Mouse (Mus musculus) forebrain, embryonic 15.5 days (tissue): ENCODE data around the gene Specc1l. TPM values are rescaled to one million over a fixed set of nuclear protein-coding genes. Genes with fewer than 3 reads are reported as not detected.

Experiments
- ATAC-seq: fragments of 200-750 bp; cut with Nextera tagmentation; replicated peaks from 2 replicates; pipeline ENCODE4 v1.8.0; 2017; ENCODE audit warnings: mild to moderate bottlenecking, moderate TSS enrichment, moderate library complexity
- H3K27ac ChIP-seq: fragments of 300-500 bp; sonication (generic); replicated peaks from 2 replicates; pipeline ENCODE4 v1.5.1; 2015; ENCODE audit warnings: mild to moderate bottlenecking, inconsistent platforms
- H3K27me3 ChIP-seq: fragments of 300-500 bp; sonication (generic); 2 replicates; pipeline ENCODE4 v1.6.1; 2015; ENCODE audit warnings: inconsistent platforms
- H3K36me3 ChIP-seq: fragments of 300-500 bp; sonication (generic); 2 replicates; pipeline ENCODE4 v1.6.1; 2015; ENCODE audit warnings: mild to moderate bottlenecking, inconsistent platforms
- H3K4me1 ChIP-seq: fragments of 300-500 bp; sonication (generic); 2 replicates; pipeline ENCODE4 v1.6.1; 2015; ENCODE audit warnings: inconsistent platforms
- H3K4me2 ChIP-seq: fragments of 300-500 bp; sonication (generic); replicated peaks from 2 replicates; pipeline ENCODE4 v1.6.1; 2015; ENCODE audit warnings: mild to moderate bottlenecking, inconsistent platforms
- H3K4me3 ChIP-seq: fragments of 300-500 bp; sonication (generic); 2 replicates; pipeline ENCODE4 v1.5.1; 2015; ENCODE audit warnings: mild to moderate bottlenecking, inconsistent platforms
- H3K9ac ChIP-seq: fragments of 300-500 bp; sonication (generic); replicated peaks from 2 replicates; pipeline ENCODE4 v1.6.1; 2015; ENCODE audit warnings: mild to moderate bottlenecking, inconsistent platforms
- H3K9me3 ChIP-seq: fragments of 300-500 bp; sonication (generic); 2 replicates; pipeline ENCODE4 v1.6.1; 2016; ENCODE audit warnings: inconsistent platforms
- WGBS: fragments of 180-500 bp; shearing (Covaris S2); methylation state at CpG from one replicate; pipeline ENCODE4 v1.1.7; 2015; ENCODE audit warnings: mixed read lengths; 5-methylcytosine and 5-hydroxymethylcytosine counted together
- polyA plus RNA-seq: library from polyadenylated mRNA; unstranded; fragments of >200 nt; fragmentation: Nextera tagmentation; extraction: Ambion mirVana; gene quantifications from 2 replicates; pipeline ENCODE4 v1.2.1, GENCODE M21; 2015

The Specc1l gene
- polyA plus RNA-seq, 1 experiment from 2014 or later, result 44.7 TPM

DNA sequence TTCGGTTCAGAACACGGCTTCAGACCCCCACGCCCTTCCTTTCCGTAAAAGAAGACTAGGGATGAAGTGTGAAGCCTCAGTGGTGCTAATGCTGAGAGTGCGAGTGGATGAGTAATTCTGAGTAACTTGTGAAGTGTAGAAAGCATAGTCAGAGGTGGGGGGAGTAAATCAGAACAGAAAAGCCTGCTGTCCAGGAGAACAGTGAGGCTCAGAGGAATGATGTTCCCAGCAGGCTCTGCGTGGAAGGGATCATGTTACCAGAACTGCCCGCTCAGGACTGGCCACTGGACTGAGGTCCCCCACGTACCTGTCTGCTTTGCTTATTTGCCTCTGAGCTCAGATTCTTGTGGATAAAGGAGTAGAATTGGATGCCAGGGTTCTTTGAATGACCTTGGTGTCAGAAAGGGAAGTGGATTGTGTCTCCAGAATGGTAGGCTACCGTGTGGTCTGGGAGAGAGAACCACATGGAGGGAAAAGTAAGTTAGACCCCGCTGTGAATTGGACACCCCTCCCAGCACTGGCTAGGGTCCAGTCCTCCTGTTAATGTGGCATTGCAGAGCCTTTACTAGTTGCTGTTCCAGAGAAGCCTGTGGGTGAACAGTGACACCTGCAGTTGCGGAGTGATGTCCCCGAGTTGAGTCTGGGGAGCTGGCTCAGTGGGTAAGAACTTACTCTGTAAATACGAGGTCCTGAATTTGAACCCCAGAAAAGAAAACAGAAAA is 40.6 kb downstream of the Specc1l start:
- Histone ChIP-seq H3K4me2 (no peak overlapping the region), H3K36me3 (peaks cover 15% of the 10 kb centered on the region), H3K4me3 (no peak overlapping the region), H3K9me3 (no peaks in the 10 kb centered on the region), H3K4me1 (no peaks in the 10 kb centered on the region), H3K9ac (no peak overlapping the region), H3K27me3 (no peaks in the 10 kb centered on the region), H3K27ac (no peak overlapping the region)
- no peak for ATAC-seq
- 83% methylated on average over 13 of the region's 13 CpGs for WGBS

DNA sequence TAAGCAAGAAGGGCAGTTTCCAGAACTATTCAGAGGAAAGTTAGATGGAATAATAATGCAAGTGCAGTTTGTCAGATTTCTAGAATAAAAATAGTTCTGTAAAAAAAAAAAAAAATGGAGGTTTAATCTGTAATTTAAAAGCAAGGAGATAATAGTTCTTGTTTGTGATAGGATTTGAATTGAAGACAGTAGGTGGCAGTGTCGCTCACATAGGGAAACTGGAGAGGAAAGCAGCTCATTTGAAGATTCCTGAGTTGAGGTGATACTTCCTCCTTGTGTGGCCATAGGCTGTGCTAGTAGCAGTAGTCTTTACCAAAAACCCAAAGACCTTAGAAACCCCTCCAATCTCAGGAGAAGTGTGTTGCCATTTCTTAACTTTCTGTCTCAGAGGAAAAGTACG is 43.2 kb downstream of the Specc1l start:
- Histone ChIP-seq H3K27ac (no peak overlapping the region), H3K27me3 (no peaks in the 10 kb centered on the region), H3K4me2 (no peak overlapping the region), H3K36me3 (peaks cover 16% of the 10 kb centered on the region), H3K4me1 (no peaks in the 10 kb centered on the region), H3K9me3 (no peaks in the 10 kb centered on the region), H3K9ac (no peak overlapping the region), H3K4me3 (no peak overlapping the region)
- 70% methylated on average over 2 of the region's 2 CpGs for WGBS
- ATAC-seq, result no peak

GRCm38 (mm10) chr10:75257401-75257800 is 45.5 kb downstream of the Specc1l start:
- no peaks in the 10 kb centered on the region for H3K27me3 ChIP-seq
- H3K4me3 ChIP-seq, result no peak overlapping the region
- no peaks in the 10 kb centered on the region for H3K4me1 ChIP-seq
- 71% methylated on average over 3 of the region's 3 CpGs for WGBS
- no peak for ATAC-seq
- no peaks in the 10 kb centered on the region for H3K9me3 ChIP-seq
- no peak overlapping the region for H3K9ac ChIP-seq
- H3K27ac ChIP-seq, result no peak overlapping the region
- H3K4me2 ChIP-seq, result no peak overlapping the region
- H3K36me3 ChIP-seq, result peaks cover 37% of the 10 kb centered on the region

- Histone ChIP-seq H3K4me3 (no peak overlapping the region), H3K4me2 (no peak overlapping the region), H3K9ac (no peak overlapping the region), H3K9me3 (no peaks in the 10 kb centered on the region), H3K27me3 (no peaks in the 10 kb centered on the region), H3K36me3 (peaks cover 46% of the 10 kb centered on the region), H3K4me1 (no peaks in the 10 kb centered on the region), H3K27ac (peak overlapping the region; percentile 36; the same call in 1 of the 2 replicates)
- ATAC-seq, result no peak
- 83% methylated on average over 5 of the region's 5 CpGs for WGBS
Measured at GRCm38 (mm10) chr10:75258241-75258640, 46.4 kb downstream of the Specc1l start.

DNA sequence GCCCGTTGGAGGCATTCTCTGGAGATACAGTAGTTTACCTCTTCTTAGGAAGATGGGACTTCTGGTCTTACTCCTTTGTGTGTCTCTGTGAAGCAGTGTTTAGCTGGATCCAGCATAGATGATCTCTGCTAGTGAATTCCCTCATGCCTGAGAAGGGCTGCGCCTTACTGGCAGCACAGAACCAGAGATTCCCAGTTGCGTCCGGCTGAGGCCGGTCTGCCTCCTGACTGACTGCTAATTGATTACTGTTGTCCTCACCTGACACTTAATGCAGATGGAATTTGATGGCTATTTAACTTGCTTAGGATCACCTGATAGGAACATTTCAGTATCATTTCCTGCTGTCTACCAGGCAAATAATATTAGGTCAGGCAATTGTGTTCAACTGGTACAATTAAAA is 49.4 kb downstream of the Specc1l start:
- Histone ChIP-seq H3K4me2 (no peak overlapping the region), H3K27me3 (no peaks in the 10 kb centered on the region), H3K27ac (no peak overlapping the region), H3K4me1 (no peaks in the 10 kb centered on the region), H3K36me3 (peaks cover 69% of the 10 kb centered on the region), H3K9me3 (no peaks in the 10 kb centered on the region), H3K9ac (no peak overlapping the region), H3K4me3 (no peak overlapping the region)
- WGBS, result 98% methylated on average over 5 of the region's 5 CpGs
- no peak for ATAC-seq

GRCm38 (mm10) chr10:75264993-75265555 is 53.2 kb downstream of the Specc1l start:
- H3K36me3 ChIP-seq, result peaks cover 76% of the 10 kb centered on the region
- no peak for ATAC-seq
- WGBS, result 87% methylated on average over 3 of the region's 3 CpGs

GRCm38 (mm10) chr10:75273020-75273419 is 61.1 kb downstream of the Specc1l start:
- Histone ChIP-seq H3K9me3 (no peaks in the 10 kb centered on the region), H3K4me3 (no peak overlapping the region), H3K9ac (no peak overlapping the region), H3K4me2 (no peak overlapping the region), H3K4me1 (no peaks in the 10 kb centered on the region), H3K27me3 (no peaks in the 10 kb centered on the region), H3K27ac (no peak overlapping the region), H3K36me3 (peaks cover 40% of the 10 kb centered on the region)
- WGBS, result 95% methylated on average over 4 of the region's 4 CpGs
- ATAC-seq, result no peak

More at GRCm38 (mm10) chr10:75264993-75265555, 53.2 kb downstream of the Specc1l start:
- no peaks in the 10 kb centered on the region for H3K27me3 ChIP-seq
- no peak overlapping the region for H3K9ac ChIP-seq
- H3K27ac ChIP-seq, result no peak overlapping the region
- H3K4me2 ChIP-seq, result no peak overlapping the region
- H3K4me1 ChIP-seq, result no peaks in the 10 kb centered on the region
- H3K4me3 ChIP-seq, result no peak overlapping the region
- H3K9me3 ChIP-seq, result no peaks in the 10 kb centered on the region

GRCm38 (mm10) chr10:75276427-75277013 is 64.6 kb downstream of the Specc1l start:
- Histone ChIP-seq H3K9me3 (no peaks in the 10 kb centered on the region), H3K4me2 (no peak overlapping the region), H3K9ac (no peak overlapping the region), H3K4me1 (no peaks in the 10 kb centered on the region), H3K27ac (no peak overlapping the region), H3K27me3 (no peaks in the 10 kb centered on the region), H3K36me3 (peaks cover 44% of the 10 kb centered on the region), H3K4me3 (no peak overlapping the region)
- WGBS, result 95% methylated on average over 12 of the region's 12 CpGs
- ATAC-seq, result no peak

DNA sequence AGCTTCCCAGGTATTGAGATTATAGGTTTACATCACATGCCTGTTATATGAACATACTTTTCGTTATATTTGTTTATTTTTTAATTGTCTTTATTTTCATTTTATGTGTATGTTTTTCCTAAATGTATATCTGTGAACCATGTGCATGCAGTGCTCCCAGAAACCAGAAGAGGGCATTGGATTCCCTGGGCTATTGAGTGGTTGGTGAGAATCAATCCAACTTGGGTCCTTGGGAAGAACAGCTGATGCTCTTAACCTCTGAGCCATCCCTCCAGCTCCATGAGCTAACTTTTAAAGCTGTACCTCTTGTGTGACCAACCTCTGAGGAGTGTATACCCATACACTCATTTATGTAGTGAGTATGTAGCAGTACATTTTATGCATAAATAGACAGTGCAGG is 65.6 kb downstream of the Specc1l start:
- Histone ChIP-seq H3K27me3 (no peaks in the 10 kb centered on the region), H3K9me3 (no peaks in the 10 kb centered on the region), H3K36me3 (peaks cover 44% of the 10 kb centered on the region), H3K4me1 (no peaks in the 10 kb centered on the region), H3K4me3 (no peak overlapping the region), H3K27ac (no peak overlapping the region), H3K9ac (no peak overlapping the region), H3K4me2 (no peak overlapping the region)
- 84% methylated on average over 1 of the region's 1 CpGs for WGBS
- no peak for ATAC-seq

GRCm38 (mm10) chr10:75282648-75283047 is 70.8 kb downstream of the Specc1l start:
- peaks cover 40% of the 10 kb centered on the region for H3K36me3 ChIP-seq
- no peaks in the 10 kb centered on the region for H3K27me3 ChIP-seq
- no peak overlapping the region for H3K27ac ChIP-seq
- no peak overlapping the region for H3K4me3 ChIP-seq
- no peak overlapping the region for H3K4me2 ChIP-seq
- H3K9ac ChIP-seq, result no peak overlapping the region
- H3K4me1 ChIP-seq, result no peaks in the 10 kb centered on the region
- no peak for ATAC-seq
- H3K9me3 ChIP-seq, result no peaks in the 10 kb centered on the region
- WGBS, result 90% methylated on average over 5 of the region's 5 CpGs

DNA sequence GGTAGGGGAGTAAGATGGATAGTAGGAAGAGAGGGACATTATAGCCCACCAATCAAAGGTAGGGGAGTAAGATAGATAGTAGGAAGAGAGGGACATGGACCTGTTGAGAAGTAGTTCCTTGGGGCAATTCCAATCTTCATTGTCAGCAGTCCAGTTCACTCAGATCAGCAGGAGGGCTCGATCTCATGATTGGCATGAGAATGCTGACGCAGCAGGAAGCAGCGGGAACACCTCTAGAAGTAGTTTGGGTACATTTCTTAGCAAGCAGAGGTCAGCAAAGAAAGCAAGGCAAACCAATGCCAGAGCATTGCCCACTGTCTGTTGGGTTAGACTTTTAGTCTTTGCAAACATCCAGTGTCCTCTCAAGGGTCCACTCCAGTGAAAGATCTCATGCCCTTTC is 71.9 kb downstream of the Specc1l start:
- no peak for ATAC-seq
- 92% methylated on average over 3 of the region's 3 CpGs for WGBS
- no peak overlapping the region for H3K27ac ChIP-seq

DNA sequence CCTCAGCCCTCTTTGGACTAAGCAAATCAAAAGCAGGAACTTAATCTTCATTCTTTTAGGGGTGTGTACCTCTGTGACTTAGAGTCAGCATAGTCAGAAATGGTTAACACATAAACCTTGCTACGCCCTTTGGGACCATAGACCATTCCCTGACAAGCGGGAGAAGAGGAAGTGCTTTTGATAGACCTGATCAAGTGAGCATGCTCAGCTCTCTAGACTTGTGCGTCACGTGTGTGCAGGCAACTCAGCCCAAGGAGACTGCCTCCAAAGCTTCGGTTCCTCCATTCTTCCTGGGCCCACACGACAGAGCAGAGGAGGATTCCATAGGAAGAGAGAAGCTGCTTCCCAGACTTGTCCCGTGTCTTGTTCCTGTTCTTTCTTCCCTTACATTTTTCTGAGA is 76.7 kb downstream of the Specc1l start:
- Histone ChIP-seq H3K27ac (no peak overlapping the region), H3K27me3 (no peaks in the 10 kb centered on the region), H3K4me1 (no peaks in the 10 kb centered on the region), H3K4me2 (no peak overlapping the region), H3K9me3 (no peaks in the 10 kb centered on the region), H3K36me3 (peaks cover 20% of the 10 kb centered on the region), H3K4me3 (no peak overlapping the region), H3K9ac (no peak overlapping the region)
- no peak for ATAC-seq
- whole genome bisulfite sequencing, result 87% methylated on average over 7 of the region's 7 CpGs

More for the DNA sequence above, 71.9 kb downstream of the Specc1l start:
- no peak overlapping the region for H3K4me2 ChIP-seq
- H3K9ac ChIP-seq, result no peak overlapping the region
- no peaks in the 10 kb centered on the region for H3K27me3 ChIP-seq
- no peaks in the 10 kb centered on the region for H3K9me3 ChIP-seq
- peaks cover 40% of the 10 kb centered on the region for H3K36me3 ChIP-seq
- H3K4me1 ChIP-seq, result no peaks in the 10 kb centered on the region
- H3K4me3 ChIP-seq, result no peak overlapping the region
